Mouse (Mus musculus): ENCODE results near the gene Tmem106b.

Gene Tmem106b

GRCm38 (mm10) chr6:13069302-13070146 is at the start of gene Tmem106b:
Tmem106b (plus strand) TSS chr6:13069759.
- DNase-seq (ENCODE audit: extremely low spot score): peak; percentile 91

DNA sequence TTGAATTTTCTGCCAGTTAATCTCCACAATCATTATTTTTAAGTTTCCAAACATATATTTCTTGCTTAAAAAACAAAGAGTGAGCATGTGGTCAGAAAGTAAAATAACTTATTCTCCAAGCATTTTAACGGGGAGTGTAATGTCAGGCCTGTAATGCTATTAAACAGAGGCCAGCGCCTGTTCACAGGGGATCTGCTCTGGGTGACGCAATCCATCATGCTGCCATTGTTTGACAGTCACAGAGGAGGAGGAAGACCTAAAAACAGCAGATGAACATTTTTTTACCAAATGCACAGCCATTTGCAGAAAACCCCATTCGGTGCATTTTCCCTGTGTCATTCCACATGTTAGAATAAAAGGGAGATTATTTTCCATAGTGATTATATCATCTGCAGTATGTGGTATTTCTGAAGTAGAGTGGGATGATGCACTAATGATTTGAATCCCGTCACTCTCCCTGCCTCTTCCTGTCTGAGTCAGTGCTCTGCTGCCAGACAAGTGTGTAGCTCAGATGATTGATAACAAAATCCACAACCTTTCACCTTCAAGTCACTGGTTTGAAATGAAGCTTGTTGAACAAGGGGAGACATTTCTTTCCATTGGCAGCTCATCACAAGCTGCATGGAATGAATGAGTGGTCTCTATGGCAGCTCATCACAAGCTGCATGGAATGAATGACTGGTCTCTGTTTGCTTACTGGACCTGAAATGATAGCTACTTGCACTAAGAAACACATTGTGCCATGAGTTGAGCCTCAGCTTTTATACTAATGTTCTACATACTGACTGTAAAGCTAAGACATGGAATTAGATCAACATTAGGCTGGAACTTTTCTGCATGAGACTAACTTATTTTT is 48.1 kb upstream of the Tmem106b start:
- peak; percentile 51 for DNase-seq (ENCODE audit: extremely low spot score)

DNA sequence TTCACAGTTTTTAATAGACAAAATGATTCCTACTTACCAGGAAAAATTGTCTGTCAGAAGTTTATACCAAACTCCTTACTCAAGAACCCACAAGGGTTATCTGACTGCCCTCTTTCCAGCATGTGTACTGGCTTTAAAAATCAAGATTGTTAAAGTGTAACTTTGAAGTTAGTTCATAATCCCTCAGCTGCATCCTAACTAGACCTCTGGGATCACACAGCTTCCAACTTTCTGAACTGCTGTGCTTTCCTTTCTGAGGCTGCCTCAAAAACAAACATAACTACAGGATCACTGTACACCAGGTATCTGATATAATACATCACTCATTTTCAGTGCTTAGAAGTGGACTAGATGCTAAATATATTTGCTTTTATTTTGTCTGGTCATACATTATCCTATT is 39.0 kb upstream of the Tmem106b start:
- DNase-seq (ENCODE audit: extremely low spot score): no peak

DNA sequence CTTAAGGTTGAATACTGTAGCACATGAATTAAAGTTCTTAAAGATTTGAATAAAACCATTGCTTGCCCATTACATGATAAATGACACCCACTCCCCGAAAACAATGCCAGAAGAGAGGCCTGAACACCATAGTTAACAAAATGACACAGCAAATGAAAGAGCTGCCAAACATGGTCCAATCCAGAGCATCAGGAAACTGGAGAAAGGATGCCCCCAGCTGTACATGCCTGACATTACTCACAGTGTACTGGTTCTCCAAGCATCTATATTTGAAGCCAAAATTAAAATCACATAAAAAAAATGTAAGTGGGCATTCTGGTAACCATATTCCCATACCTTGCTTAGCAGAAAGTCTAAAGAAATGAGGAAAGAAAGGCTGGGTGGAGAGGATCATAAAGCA is 38.6 kb upstream of the Tmem106b start:
- DNase-seq (ENCODE audit: extremely low spot score): no peak

DNA sequence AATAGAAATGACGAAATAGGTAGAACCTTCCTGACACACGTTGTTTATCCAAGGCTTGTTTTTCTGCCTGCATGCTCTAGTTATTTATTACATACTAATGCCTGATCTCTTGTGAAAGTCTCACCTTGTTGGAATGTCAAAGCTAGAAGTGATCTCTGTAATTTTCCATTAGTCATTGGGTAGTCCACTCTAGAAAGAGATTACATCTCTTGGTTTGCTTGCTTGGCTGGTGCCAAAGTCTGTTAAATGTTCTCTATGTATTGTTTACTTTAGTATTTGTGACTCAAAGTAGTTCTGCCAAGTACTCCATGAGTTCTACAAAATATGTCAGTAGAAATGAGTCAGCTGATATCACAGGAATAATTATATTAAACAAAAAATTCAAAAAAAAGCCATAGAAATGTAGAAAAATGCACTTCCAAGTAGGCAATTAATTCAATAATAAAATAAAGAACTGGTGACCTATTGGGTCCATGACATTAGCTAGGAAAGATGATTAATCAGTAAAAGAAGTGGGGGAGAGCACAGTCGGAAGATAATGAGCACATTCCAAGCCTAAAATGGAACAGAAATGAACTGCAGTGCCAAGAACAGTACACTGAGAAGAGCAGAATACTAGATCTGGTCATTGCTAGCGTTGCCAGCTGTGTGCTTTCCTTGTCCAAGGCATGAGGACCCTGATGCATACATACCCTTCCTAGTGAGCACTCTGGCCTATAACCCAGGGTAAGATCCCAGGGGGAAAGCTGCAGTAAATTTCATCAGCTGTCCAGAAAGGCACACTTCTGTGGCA is 17.0 kb upstream of the Tmem106b start:
- DNase-seq (ENCODE audit: extremely low spot score): no peak

DNA sequence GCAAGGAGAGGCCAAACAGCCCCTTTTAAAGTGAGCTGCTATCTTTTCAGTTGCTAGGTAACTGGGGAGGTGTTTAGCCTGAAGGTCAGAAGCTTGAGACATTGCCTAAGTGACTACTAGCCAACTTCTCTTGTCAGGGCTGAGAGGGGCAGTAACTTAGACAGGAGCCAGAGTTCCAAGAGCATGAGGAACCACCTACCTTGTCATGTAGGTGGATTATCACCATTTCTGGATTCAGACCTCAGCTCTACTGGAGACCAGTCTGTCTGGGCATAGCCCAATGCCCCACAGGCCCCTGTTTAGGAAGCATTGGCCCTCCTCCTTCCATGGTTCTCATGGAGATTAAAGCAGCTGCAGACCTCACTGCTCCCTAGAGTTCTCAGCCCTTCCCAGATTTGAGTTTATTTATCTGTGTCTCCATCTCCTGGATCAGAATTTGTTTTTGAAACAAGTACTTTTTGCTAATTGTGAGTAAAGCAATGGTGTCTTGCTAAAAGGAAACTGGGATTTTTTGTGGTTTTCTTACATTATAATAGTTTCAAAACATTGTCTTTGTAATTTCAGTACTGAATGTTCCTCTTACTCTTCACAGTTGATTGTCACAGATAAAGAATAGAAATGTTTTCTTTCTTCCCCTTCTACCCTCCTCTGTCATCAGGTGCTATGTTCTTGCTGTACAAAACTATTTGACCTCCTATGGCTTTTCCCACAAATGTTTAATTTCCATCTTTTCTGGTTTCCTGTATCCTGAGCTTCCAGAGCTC is 8.1 kb upstream of the Tmem106b start:
- no peak for DNase-seq (ENCODE audit: extremely low spot score)

GRCm38 (mm10) chr6:13062063-13062462 is 7.5 kb upstream of the Tmem106b start:
- DNase-seq (ENCODE audit: extremely low spot score): no peak

DNA sequence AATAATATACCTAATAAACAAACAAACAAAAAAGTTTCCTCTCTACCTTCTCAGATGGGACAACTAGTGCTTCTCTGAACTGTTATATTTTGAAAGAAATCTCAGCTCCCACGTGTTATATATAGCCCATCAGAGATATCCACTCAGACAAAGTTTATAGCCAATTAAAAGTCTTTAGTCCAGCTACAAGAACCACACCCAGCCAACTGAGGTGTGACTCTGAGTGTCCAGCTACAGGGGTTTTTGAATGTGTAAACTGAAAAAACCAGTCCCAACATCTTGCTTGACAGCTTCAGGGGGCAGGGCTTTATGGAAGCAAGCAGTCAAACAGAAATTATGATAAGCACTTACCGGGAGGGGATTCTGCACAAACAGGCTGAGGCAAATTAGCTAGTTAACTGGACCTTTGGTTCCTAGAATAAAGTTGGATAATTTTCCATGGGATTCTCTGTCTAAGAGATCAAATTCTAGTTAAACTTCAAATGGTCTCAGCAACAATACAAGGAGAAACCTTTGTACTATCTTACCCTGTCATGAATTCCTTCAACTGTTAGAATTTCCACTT is 6.8 kb upstream of the Tmem106b start:
- DNase-seq (ENCODE audit: extremely low spot score): no peak

DNA sequence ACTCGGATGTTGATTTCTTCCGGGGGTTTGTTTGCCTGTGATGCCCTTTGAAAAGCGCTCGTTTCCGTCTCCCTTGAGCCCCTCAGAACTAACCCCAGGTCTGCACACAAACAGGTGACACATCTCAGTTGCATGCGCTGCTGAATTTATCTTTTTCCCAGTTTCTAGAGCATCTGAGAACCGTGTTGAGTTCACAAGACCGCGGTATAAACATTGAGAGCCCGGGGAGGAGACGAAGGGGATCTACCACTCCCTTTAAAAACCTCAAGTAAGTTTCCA is 527 bp downstream of the Tmem106b start:
- DNase-seq (ENCODE audit: extremely low spot score): no peak

- DNase-seq (ENCODE audit: extremely low spot score): no peak
Observed at GRCm38 (mm10) chr6:13070485-13070884, 926 bp downstream of the Tmem106b start.

DNA sequence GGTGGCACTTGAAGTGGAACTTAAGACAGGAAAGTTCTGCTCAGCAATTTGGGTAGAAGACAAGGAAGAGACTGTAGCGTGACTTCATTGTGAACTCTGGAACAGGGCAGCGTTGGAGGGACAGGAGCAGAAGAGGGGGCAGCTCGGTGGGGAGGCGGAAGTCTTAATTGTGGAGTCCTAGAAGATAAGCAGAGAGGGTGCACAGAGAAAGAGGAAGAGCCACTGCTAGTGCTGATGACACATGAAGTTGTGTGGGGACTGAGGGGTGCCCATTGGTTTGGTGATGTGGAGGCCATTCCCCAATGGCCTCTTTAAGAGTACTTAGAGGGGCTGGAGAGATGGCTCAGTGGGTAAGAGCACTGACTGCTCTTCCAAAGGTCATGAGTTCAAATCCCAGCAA is 3.5 kb downstream of the Tmem106b start:
- DNase-seq (ENCODE audit: extremely low spot score): no peak

DNA sequence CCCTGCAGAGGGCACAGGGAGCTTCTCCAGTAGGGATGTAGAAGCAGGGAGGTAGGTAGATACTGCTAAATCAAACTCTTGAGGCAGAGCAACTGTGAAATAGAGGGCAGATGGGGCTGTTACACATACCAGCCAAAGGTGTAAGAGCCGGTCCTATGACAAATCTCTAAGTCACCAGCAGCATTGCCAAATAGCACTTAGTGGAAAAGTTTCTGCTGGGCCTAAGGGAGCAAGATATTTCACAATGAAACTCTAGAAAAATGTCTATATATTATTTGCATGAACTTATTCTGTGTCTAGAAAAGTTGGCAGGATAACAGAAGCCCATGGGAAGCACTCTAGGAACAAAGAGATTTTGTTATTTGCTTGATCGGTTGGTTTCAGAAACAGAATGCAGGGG is 4.3 kb downstream of the Tmem106b start:
- no peak for DNase-seq (ENCODE audit: extremely low spot score)

DNA sequence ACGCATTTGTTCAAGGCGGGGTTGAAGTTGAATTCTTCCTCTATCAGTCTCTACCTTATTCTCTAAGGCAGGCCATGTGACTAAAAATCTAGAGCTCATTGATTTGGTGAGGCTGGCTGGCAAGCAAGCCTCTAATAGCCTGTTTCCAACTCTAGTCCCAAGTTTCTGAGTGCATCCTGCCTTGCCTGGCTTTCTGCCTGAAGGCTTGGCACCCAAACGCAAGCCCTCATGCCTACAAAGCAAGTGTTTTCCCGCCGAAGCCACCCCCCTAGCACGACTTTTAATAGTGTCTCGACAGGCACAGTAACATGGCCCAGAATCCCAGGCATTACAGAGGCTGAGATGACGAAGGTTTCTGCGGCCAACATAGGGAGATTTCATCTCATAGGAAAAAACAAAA is 13.3 kb downstream of the Tmem106b start:
- no peak for DNase-seq (ENCODE audit: extremely low spot score)

DNA sequence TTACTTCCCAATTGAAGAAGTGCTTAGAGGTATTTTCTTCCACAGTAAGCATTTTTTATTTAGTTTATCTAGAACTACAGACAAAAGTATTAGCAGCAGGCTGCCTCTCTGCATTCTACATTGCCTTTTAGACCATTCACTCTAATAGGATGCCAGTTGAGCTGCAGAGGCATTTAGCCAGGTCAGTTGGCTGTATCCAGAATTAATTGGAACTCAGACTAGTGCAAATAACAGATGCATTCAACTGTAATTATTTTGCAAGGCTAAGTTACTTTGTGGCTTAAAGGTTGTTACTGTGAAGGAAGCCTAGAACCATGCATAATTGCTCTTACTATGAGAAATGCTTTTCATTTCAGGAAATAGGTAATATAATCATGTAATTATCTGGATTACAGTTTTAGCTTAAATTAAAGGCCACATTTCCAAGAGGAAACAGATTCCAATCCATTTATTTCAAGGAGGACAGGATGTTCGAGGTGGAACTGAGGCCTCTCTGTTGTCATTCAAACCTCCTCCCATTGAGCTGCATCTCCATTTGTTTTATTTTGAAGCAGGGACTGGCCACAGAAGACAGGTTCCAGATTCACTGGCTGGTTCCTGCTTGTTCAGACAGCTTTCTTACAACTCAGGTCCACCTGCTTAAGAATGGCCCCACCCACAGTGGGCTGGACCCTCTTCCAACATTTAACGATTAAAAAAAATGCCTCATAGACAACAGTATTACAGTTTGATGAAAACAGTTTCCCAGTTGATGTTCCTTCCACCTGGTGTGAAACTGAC is 27.3 kb downstream of the Tmem106b start:
- DNase-seq (ENCODE audit: extremely low spot score): no peak

DNA sequence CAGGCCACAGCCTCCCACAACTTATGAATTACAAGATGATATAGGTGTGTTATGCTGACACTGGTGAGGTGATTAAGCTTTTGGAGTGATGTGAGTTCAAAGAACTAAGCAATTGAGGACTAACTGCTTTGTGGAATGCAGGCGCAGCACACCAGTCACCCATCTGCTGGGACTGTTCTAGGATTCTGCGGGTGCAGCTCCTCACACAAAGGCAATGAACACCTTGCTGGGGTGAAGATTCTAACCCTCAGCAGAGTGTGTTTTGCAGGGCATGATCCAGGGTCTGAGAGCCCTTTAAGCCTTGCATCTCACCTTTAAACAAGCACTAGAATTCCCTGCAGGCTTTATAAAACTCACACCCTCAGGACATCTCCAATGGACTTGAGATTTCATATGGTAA is 30.6 kb downstream of the Tmem106b start:
- no peak for DNase-seq (ENCODE audit: extremely low spot score)

DNA sequence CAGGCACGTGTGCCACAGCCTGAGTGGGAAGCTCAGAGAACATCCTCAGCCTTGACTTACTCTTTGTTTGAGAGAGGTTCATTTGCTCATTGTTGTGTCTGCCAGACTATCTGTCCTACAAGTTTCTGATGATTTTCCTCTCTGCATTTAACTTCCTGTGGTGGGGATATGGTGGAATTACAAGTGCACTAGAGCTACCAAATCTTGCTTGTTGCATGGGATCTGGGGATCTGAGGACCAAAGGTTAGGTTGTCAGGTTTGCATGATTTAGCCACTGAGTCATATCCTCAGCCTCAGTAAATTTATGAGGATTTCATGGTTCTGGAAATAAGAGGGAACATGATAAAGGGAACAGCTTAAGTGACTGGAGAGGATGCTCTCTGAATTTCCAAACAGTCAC is 39.1 kb downstream of the Tmem106b start:
- no peak for DNase-seq (ENCODE audit: extremely low spot score)

DNA sequence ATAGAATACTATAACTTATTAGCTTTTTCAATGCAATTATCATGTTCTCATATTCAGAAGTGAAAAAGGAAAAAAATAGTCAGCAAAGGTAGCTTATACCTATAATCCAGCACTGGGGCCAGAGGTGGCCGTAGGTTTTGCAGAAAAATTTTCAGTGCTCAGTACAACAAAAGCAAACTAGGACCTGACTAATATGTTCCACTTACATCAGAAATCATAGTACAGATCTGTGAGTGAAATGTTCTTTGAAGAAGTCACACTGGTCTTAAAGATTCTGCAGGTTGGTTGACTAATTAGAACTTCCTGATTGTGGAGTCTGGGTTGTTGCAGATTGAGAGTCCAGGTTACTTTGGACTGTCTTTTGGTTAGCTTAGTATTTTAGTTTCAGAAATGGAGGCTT is 67.7 kb downstream of the Tmem106b start:
- DNase-seq (ENCODE audit: extremely low spot score): no peak

All from embryo, embryonic 9.5 days (tissue).